Mouse (Mus musculus): Measurements from ENCODE around the gene Babam2. TPM values are rescaled to one million over a fixed set of nuclear protein-coding genes. Genes with fewer than 3 reads are reported as not detected.

Babam2 gene
- total RNA-seq, 2 experiments from 2014 or later: 44.7 to 46.5 TPM

GRCm38 (mm10) chr5:32110651-32111050, 413.2 kb downstream of the Babam2 start:
- DNase-seq (ENCODE audit: low spot score in 2 of 2): no peak

- no peak for DNase-seq (ENCODE audit: low spot score in 2 of 2)
Measured at GRCm38 (mm10) chr5:32112206-32112916, 414.9 kb downstream of the Babam2 start.

GRCm38 (mm10) chr5:32120901-32121376, 423.5 kb downstream of the Babam2 start:
- no peak for DNase-seq (ENCODE audit: low spot score in 2 of 2)

GRCm38 (mm10) chr5:32121936-32122335, 424.5 kb downstream of the Babam2 start:
- no peak for DNase-seq (ENCODE audit: low spot score in 2 of 2)

- DNase-seq (ENCODE audit: low spot score in 2 of 2): no peak
Measured at GRCm38 (mm10) chr5:32122363-32122762, 424.9 kb downstream of the Babam2 start.

GRCm38 (mm10) chr5:32124957-32125356, 427.5 kb downstream of the Babam2 start:
- DNase-seq (ENCODE audit: low spot score in 2 of 2): no peak

- DNase-seq (ENCODE audit: low spot score in 2 of 2): no peak
Measured at GRCm38 (mm10) chr5:32127226-32127625, 429.7 kb downstream of the Babam2 start.

GRCm38 (mm10) chr5:32127927-32128326, 430.4 kb downstream of the Babam2 start:
- no peak for DNase-seq (ENCODE audit: low spot score in 2 of 2)

- peak; percentile 43 to 70 for DNase-seq (ENCODE audit: low spot score in 2 of 2)
Measured at GRCm38 (mm10) chr5:32132971-32133501, 435.6 kb downstream of the Babam2 start.

GRCm38 (mm10) chr5:32133549-32134004, 436.1 kb downstream of the Babam2 start:
- DNase-seq (ENCODE audit: low spot score in 2 of 2): peak; percentile 71 to 78

- peak; percentile 12 to 19 for DNase-seq (ENCODE audit: low spot score in 2 of 2)
Measured at GRCm38 (mm10) chr5:32134051-32134732, 436.7 kb downstream of the Babam2 start.

Small RNAs within 50 kb of the gene (microRNA-seq; reads per million reads assigned to microRNA genes)
- gene Mir3473e: 0 reads per million in 2 experiments

Other genes with a start within 250 kb of the Babam2 start
- 10 to 100 TPM; 48.0 to 49.0 TPM for gene Zfp512, start 245.3 kb upstream of the Babam2 start, total RNA-seq (2021)
- under 1 TPM in 1 of 2 experiments, not detected in 1; 0.16 TPM for gene 4930548H24Rik, start 211.9 kb upstream of the Babam2 start, total RNA-seq (2021)
- 10 to 100 TPM; 30.1 to 35.5 TPM for gene Gpn1, start 202.9 kb upstream of the Babam2 start, total RNA-seq (2021)
- 10 to 100 TPM; 49.6 to 49.7 TPM for gene Slc4a1ap, start 170.7 kb upstream of the Babam2 start, total RNA-seq (2021)
- 10 to 100 TPM; 16.8 to 17.8 TPM for gene Supt7l, start 169.9 kb upstream of the Babam2 start, total RNA-seq (2021)
- 10 to 100 TPM; 84.2 to 88.7 TPM for gene Mrpl33, start 100.7 kb upstream of the Babam2 start, total RNA-seq (2021)
- 1 to 10 TPM; 3.3 to 4.5 TPM for gene Rbks, start 57 bp upstream of the Babam2 start, total RNA-seq (2021)